In genomic region chr5:85239509-85240031, GRCm38 (mm10) we compare ENCODE assay signal across 9 mouse cellular contexts.
DNase-seq lines count a peak whose midpoint lies in the region; ATAC-seq lines count a peak whose summit lies in the region.
"Had no signal": no experiment of that assay in that cellular context is flagged by ENCODE, and none has a peak within 500 bp of the region (broad histone marks: within the 10 kb centered on the region; RNA-seq: fewer than 3 reads in every experiment).

No protein-coding gene starts in this region.

- H3K4me1 ChIP-seq in midbrain, embryonic 14.5 days (ENCODE audit: control insufficient read depth, insufficient read depth, low read length), result no peaks in the 10 kb centered on the region

- 18% methylated on average over 3 of the region's 3 CpGs for WGBS in midbrain, embryonic 14.5 days

- peak; percentile 90 for ATAC-seq in midbrain, embryonic 14.5 days (ENCODE audit: low FRiP score, low TSS enrichment)
- no peak for ATAC-seq in inflammation-experienced regulatory T-cells, adult 6 months

- H3K27ac ChIP-seq in midbrain, embryonic 14.5 days (replicated peaks; ENCODE audit: low read depth, low read length), result no peak overlapping the region
- H3K27ac ChIP-seq: macrophage had no signal

- H3K4me3 ChIP-seq in midbrain, embryonic 14.5 days (replicated peaks; ENCODE audit: low read depth, low read length), result no peak overlapping the region

- peak; percentile 40 to 52 for DNase-seq in cerebellum, postnatal 14 days
- DNase-seq in cerebellum, adult 9-11 months, result no peak
- peak; percentile 4 for DNase-seq in testis, postnatal 14 days (ENCODE audit: low spot score)
- no peak for DNase-seq in testis, postnatal 10 days (ENCODE audit: low spot score)
- peak; percentile 72 for DNase-seq in midbrain, embryonic 14.5 days
- no peak for DNase-seq in adrenal gland, adult 8-10 months
- DNase-seq in adrenal gland, postnatal 10 days, result no peak

- no peaks in the 10 kb centered on the region for H3K27me3 ChIP-seq in midbrain, embryonic 14.5 days (ENCODE audit: control insufficient read depth, insufficient read depth, low read length)

- no peak overlapping the region for H3K9ac ChIP-seq in midbrain, embryonic 14.5 days (replicated peaks; ENCODE audit: low read length)

- no peaks in the 10 kb centered on the region for H3K9me3 ChIP-seq in midbrain, embryonic 14.5 days (ENCODE audit: control insufficient read depth, low read length)

- H3K4me2 ChIP-seq in midbrain, embryonic 14.5 days (ENCODE audit: low read length), result no peak overlapping the region

- no peaks in the 10 kb centered on the region for H3K36me3 ChIP-seq in midbrain, embryonic 14.5 days (ENCODE audit: control insufficient read depth, insufficient read depth, low read length)

Comparison
In these comparisons a context has a peak if more than half of its experiments do, and no peak if none do; other contexts are left out.
1. DNase-seq: peak in cerebellum, postnatal 14 days (2 of 2), testis, postnatal 14 days (single experiment) and midbrain, embryonic 14.5 days (single experiment); none in cerebellum, adult 9-11 months (single experiment), testis, postnatal 10 days (single experiment), adrenal gland, adult 8-10 months (single experiment) and adrenal gland, postnatal 10 days (single experiment).